Mouse (Mus musculus) kidney, postnatal 10 days (tissue): ENCODE measurements around the gene Sowaha.

Experiments
- DNase-seq: peaks from one replicate; pipeline ENCODE4 v3.0.0; 2021; ENCODE audit warnings: mixed read lengths

Gene Sowaha

DNA sequence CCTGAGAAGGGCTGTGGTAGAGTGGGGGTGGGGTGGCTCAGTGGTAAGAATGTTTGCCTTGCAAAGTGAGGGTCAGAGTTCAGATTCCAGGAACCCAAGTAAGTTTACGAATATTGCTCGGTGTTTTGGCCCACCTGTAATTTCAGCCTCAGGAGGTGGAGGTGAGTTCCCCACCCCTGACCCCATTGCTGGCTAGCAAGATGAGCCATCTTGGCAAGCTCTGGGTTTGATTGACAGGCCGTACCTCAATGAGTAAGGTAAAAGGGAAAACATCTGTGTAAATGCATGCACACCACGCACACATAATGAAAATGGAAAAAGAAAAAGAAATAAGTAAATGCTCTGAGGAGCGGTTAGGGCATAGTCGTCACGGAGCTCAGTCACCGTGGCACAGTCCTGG is 24.3 kb upstream of the Sowaha start:
- DNase-seq: no peak

DNA sequence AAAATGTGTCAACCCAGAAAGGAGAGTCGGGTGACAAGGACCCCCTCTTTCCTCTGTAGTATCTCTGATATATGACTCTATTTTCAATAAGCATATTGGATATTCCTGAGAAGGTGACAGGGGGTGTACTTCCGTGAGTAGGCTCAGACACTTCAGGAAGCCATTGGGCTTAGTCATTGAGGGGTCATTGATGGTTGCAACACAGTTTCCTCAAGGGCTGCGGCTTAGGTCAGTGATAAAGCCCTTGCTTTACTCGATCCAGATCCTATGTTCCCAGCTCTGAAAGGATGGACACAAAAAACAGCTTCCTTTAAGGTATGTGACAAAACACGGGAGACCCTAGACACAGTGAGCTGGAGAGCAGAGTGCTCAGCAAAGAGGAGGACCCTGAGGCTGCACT is 23.7 kb upstream of the Sowaha start:
- no peak for DNase-seq

DNA sequence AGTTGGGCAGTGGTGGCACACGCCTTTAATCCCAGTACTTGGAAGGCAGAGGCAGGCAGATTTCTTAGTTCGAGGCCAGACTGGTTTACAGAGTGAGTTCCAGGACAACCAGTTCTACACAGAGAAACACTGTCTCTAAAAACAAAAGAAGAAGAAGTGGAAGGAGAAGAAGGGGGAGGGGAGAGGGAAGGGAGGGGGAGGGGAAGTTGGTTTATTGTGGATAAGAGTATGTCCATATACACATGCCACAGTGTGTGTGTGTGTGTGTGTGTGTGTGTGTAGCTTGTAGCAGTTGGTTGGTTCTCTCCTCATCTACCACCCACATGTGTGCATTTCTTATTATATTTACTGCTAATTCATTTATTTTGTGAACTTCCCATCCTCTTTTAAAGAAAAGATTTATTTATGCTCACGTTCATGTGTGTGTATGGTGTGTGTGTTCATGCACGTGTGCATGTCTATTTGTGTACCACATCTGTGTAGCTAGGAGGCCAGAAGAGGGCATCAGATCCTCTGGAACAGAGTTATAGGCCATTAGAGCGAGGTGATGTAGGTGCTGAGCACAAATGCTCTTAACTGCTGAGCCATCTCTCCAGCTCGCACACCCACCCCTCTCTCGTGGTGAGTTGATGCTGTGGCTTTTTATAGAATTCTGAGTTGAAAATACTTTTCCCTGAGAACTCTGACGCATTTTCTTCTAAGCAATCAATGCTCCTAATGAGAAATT is 22.1 kb upstream of the Sowaha start:
- no peak for DNase-seq

DNA sequence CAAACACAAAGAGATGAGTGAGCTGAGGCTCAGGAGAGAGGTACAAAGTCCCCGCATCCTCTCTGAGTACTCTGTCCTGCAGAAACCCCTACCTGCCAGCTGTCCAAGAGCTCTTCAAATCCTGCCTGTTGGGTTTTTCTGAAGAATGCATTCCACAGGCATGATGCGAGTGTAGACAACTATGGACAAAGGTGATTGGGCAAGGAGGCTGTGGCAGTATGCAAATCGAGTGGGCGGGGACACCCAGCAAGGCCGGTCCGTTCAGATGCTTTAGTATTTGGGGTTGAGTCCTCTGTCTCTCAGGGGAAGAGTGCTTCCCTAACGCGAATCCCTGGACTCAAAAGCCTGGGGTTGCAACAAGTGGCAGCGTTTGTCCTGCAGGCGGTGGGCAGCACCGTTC is 20.5 kb upstream of the Sowaha start:
- peak; percentile 47 for DNase-seq

DNA sequence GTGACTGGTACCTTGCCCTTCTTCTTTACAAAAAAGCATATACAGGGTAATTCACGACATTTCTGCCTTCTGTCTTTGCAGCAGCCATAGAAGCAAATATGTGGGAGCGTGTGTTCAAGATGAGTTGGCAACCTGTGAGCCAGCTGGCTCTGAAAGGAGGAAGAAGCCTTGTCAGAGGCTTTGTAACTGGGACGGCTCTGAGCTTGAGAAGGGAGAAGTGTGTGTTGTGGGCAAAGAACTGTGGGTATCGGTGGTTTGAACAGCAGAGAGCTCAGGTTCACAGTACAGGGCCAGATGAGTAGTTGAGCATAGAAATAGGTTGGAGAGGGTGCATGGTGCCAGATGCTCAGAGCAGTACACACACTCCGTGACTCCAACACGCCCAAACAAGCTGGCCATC is 16.9 kb upstream of the Sowaha start:
- DNase-seq: no peak

DNA sequence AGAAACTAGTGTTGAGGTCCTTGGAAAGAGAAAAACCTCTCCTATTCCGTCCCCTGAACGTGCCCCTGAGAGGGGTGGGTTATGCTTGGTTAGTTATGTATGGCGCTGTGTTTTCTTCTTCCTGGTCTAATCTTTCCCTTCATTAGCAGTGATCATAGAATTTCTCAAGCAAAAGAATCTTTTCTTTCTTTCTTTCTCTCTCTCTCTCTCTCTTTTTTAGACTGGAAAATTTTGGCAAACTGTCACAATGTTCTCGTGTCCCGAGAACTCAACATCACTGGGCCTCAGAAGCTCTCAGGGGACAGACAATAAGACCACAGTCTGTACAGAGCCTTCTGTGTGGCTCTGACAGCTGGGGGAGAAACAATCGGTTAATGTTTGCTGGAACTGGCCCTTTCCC is 15.3 kb upstream of the Sowaha start:
- no peak for DNase-seq

DNA sequence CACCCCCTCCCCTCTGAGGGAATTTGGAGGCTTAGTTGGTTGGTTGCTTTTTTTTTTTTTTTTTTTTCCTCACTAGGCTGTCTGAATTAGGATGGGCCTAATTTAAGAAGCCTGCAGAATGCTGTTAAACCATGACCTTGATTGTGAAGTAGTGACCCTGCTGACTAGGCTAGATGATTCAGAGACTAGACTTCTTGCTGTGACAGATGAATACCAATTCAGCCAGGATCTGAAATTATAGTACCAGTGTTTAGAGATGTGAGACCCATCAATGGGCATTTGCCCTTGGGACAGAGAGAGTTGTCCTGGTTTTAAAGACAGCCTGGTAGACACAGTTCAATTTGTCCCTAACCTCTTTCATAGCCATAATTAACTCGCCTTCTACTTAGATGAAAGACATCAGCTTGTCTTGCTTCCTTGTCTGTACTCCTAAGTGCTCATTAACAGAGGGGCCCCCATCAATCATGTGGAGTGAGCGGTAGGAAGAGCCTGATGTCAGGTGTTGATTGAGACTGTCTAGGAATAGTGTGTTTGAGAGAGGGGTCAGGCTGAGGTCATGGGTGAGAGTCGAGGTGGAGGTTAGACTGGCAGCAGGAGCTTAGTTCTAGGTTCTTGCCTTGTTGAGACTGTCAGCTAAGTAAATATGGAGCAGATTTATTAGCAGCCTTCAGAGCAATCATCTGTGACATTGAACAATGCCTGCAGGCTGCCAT is 13.3 kb upstream of the Sowaha start:
- no peak for DNase-seq

DNA sequence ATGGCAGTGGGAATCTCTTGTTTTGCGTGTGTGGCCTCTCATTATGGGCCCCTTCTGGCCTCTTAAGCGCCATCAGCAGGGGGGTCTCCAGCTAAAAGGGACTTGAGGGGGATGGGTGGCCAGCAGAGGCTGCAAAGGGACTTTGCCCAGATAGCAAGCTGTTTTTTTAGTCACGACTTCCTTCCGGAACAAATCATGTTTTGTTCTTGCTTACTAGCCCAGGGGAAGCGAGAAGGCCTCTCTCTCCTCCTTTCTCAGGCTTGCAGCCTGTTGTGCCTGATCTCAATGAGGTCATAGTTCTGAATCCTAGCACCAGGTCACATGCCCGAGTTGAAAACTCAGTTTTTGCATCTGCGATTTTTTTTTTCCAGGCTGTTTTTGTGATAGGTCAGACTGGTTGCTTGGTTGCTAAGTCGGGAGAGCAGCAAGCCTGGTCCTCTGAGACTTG is 11.9 kb upstream of the Sowaha start:
- DNase-seq: no peak

DNA sequence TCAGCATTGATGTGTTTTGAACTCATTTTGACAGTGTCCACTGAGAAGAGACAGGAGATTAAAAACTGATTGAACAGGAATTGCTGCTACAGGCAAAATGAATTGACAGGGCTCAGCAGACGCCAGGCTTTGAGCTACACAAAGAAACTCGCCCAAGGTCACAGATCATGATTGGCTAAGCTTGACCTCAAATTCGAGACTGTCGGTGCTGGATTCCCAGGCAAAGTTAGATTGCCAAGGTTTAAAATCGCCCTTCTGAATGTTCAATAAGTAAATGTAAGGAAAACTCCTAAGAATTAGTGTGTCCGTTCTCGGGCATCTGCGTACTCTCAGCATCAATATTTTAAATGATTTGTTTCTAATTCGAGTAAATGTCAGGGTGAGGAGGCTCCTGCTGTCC is 9.3 kb upstream of the Sowaha start:
- DNase-seq: no peak

DNA sequence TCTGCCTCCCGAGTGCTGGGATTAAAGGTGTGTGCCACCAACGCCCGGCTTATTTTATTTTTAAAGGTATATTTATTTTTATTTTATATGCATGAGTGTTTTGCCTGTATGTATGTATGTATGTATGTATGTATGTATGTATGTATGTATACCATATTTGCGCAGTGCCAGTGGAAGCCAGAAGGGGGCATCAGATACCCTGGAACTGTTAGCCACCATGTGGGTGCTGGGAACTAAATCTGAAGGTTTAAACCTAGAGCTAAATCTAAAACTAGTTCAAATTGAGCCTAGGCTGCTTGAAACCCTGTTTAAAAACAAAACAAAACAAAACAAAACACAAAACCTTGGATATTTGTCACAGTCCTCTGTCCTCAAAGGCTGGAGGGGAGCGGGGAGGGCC is 8.9 kb upstream of the Sowaha start:
- no peak for DNase-seq

DNA sequence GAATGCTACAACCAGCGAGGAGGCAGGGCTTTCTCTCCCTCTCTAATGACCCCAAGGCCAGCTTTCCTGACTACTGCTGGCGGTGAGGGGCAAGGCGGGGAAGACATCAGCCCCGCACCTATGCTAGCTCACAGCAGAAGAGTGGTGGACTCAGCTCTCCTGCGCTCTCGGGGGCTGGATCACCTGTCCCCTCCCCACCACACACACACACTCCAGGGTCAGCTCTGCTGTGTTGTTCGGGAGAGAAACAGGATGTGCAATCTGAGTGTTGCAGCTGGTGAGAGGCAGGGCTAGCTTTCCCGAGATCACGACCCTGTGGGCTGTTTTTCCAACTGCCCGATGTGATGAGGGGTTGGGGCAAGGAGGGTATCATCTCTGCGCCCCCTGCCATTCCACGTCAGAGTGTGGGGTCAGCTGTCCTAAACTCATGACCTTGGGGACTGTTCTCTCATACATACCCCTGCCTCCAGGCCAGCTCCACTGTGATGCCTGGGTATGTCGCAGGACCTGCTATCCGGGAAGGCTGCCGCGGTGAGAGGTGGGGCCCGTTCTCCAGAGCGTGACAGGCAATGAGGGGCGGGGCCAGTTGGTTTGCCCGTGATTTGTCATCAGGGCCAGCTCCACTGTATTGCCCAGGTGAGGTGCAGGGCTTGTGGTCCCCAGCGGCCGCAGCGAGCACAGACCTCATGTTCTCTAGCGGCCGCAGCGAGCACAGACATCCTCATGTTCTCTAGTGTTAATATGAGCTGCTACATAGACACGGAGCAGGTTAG is 6.9 kb upstream of the Sowaha start:
- DNase-seq: peak; percentile 73

DNA sequence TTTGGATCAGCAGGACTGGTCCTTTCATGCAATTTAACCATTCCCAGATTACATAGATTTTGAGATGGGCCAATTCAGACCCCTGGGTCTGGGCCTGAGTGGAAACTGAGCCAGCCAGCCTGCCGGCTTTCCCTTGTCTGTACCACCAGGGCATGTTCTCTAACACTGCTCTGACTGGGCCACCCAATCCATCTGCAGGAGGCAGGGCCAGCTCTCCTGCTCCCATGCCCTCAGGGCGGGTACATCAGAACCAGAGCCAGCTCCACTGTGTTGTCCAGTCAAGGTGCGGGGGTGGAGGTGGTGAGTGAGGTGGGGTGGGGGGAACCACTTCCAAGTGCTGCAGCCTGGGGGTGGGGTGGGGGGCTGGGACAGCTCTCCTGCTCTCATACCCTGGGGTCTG is 6.3 kb upstream of the Sowaha start:
- DNase-seq: no peak

DNA sequence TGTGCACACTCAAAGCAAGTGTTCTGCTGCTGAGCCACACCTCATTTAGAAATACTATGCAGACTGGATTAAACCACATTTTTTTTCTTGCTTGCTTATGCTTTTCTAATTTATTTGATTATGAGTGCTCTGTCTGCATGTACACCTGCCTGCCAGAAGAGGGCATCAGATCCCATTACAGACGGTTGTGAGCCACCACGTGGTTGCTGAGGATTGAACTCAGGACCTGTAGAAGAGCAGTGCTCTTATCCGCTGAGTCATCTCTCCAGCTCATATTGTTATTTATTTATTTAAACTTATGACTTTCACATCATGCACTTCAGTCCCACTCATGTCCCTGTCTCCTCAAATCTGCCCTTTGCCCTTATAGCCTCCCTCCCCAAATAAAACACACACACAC is 5.6 kb upstream of the Sowaha start:
- no peak for DNase-seq

DNA sequence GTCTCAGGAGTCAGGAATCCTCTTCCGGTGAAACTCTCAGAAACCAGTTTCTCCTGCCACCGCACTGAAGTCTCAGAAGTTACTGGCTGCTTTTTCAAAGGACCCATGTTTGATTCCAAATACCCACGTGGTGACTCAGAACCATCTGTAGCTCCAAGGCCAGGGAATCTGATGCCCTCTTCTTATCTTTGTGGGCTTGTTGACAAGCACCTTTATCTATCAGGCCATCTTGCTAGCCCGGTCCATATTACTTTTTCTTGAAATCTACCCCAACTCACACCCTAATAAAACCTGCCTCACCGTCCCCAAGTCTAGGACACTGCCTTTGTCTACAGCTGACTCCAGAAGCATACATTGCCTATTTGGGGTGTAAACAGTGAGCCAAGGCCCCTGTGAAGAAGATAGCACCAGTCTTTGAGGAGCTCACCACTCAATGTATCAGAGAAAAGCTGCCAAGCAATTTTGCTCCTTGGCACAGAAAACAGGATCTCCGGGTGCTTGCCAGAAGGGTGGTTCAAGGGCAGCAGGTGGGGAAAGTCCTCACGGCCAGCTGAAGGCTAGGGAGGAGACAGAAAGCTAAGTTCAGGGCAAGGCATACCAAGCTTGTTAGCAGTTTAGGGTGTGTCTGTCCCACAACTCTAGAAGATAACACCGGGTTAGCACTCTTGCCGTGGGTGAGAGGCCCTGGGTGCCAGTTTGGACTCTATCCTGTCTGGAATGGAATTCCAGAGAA is 3.3 kb upstream of the Sowaha start:
- no peak for DNase-seq

DNA sequence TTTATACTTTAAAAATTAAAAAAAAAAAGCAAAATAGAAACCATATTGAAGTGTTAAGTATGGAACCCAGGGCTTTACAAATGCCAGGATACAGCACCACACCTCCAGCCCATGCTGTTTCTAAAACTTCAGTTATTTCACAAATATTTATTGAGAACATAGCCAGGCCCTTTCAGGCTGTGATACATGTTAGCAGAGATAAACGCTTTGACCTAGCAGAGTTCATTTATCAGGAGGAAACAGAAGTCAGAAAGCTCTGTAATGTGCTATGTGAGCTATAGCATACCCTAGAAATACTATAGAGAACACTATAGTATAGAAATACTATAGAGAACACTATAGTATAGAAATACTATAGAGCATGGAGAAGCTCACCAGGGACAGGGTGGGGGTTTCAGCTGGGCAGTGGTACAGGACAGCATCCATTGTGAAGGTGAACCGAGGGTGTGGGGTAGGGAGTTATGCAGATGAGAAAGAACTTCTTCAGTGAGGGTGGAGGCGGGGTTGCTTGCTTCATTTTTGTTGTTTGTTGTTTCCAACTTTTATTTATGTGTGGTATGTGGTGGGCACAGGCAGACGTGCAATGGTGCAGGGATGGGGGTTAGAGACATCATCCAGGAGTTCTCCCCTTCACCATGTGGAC is 1.1 kb upstream of the Sowaha start:
- no peak for DNase-seq

DNA sequence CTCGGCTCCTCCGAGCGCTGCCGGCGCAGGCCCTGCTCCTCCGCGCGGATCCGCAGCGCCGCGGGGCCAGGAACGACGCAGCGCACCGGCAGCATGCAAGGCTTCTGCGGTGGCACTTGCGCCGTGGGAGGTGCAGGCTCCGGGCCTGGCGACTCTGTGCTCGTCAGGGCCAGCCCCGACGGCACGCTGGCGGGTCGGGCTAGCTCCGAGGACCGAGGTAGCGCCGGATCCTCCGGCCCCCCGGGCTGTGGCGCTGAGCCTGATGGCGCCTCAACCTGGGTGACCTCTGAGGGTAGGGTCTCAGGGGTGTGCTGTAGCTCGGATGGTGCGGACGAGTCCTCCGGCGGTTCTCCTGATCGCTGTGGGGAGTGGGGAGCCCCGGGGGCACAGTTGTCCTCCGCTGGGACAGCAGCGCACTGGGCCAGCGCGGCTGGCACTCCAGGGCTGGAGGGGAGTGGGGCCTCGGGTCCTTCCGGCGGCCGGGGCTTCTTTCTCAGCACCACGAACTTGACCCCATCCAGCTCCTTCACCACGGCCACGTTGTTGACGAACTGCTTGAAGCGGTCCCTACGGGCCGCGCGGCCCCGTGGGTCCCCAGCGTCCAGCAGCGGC is 797 bp downstream of the Sowaha start:
- DNase-seq: peak; percentile 27

DNA sequence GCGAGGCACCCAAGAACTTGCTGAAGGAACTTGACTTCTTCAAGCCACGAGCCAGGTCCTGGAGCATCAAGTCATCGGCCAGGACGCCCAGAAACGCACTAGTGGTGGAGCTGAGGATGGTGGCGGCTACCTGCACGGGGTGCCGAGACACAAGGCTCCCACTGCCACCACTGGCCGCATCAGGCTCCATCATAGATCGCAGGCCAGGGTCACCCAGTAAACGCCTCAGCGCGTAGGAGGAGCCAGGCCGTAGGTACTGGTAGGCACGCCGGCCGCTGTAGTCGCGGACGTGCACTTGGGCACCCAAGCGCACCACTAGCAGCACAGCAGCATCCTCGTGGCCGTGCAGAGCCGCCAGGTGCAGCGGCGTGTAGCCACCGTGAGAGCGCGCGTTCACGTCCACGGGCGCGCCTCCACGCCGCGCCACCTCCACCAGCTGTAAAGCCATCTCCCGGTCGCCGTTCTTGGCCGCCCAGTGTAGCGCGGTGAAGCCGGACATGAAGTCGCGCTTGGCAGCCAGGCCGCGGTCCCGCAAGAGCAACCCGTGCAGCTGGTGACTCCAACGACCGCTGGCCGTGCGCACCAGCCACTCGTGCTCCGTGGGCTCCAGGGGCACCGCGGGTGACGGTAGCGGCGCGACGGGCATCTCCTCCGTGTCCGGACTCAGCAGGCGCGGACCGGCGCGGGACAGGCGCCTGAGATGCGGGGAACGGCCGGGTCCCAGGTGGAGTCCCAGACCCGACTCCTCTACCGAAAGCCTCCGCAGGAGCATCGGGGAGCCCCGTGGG is 1.5 kb downstream of the Sowaha start:
- peak; percentile 45 for DNase-seq

DNA sequence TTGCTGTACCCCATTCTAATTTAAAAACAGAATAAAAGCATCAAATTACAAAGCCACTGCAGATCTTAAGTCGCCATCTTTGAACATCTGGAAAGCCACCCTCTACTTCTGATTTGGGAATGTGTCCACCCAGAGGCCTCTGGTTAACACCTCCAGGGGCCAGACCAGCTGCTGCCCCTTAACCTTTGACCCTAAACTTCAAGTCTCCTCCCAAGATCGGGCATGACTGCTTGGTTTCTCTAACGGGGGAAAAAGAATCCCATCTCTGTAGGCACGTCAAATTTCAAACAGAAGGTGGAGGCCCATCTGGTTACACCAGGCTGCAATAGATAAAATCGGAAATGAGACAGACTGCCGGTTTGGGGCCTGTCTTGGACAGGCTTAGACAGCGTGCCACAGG is 2.2 kb downstream of the Sowaha start:
- DNase-seq: no peak

DNA sequence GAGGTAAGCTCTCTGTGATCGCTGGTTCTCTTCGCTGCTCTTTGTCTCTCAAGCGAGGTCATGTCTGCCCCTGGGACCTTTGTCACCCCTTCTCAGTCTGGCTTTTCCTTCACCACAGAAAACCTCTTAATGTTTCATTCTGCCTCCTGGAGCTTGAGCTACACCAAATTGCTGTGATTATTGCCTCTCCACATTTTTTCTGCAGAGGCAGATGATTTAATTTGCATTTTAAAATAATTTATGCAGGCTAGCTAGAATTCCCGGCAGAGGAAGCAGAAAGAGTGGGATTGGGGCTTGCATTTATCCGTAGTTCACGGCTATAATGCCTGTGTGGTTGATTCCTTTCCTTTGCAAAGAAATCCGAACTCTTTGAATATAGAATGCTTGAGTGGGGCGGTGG is 4.5 kb downstream of the Sowaha start:
- no peak for DNase-seq

DNA sequence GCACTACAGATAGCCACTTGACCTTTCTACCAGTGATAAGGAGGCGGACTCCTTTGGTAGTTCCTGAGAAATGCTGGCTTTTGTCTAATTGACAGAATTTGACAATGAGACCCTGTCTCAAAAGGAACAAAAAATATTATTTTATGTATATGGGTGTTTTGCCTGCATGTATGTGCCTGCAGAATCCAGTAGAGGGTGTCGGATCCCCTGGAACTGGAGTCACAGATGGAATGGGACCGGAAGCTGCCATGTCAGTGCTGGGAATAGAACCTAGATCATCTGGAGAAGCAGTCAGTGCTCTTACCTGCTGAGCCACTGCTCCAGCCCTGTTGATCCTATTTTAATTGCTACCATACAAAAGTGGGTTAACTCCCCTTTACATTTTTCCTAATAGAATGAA is 7.4 kb downstream of the Sowaha start:
- DNase-seq: no peak

DNA sequence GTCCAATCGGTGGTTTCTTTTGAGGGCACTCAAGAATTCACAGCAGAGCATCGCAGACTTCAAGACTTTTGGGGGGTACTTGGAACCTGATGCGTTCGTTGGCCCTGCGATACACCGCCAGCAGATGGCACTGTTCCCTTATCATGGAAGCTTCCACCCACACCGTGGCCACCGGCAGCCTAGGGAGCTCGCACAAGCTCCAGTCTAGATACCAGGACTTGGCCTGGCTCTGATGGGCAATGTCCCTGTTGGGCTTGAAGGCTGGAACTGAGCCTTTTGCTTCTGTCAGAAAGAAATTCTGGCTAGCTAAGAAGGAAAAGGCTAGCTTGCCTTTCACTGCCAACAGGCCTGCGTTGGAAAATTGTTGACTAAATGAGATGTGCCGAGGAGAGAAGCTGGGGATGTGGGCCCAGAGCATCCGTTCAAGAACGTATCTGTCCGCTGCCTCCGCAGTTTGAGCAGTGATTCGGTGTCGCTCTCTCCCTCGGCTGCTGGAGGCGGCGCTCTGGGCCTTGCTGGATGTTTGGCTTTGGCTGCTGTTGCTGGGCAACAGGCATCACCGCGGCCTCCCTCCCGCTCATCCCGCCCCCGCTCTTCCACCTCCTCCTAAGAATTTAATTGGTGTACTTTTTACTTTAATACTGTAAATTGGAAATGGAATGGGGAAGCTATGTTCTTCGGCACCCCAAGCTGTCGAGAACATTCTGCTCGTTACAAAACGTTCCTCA is 9.9 kb downstream of the Sowaha start, which contains the start of gene Gm9837:
Gene Gm9837, minus strand, starts transcription at position 512 of the 728 bp plus-strand sequence.
- peak; percentile 95 for DNase-seq
